Mouse (Mus musculus): ENCODE measurements at regions not wholly inside any gene's neighbourhood (a gene's known extent, or its start where the extent isn't known, plus 50 kb on each side); places are given as distances from the start of the nearest gene placed in this dataset.

DNA sequence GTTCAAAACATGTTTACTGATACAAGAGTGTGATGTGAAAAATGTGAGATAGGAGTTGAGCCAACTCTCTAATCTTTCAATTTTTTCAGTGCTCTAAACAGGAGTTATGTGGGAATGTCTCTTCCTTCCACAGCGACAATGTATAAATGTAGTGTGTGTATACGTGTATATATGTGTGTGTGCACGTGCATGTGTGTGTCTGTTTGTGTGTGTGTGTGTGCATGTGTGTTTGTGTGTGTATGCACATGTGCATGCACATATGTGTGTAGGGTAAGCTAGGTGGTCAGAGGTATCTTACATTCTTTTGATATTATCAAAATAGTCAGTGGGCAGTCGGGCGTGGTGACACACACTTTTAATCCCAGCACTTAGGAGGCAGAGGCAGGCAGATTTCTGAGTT, 511.2 kb upstream of the Zic4 start:
- TF ChIP-seq ZKSCAN1 (IDR thresholded peaks at IDR 0.05; ENCODE audit: low read depth, low read length) (no peak), ZMIZ1 (IDR thresholded peaks at IDR 0.05; ENCODE audit: low read depth, low read length) (no peak)

Data from MEL (cell line).